Mouse (Mus musculus) heart, adult 2 months (tissue): ENCODE data around the gene Rps6ka5. TPM values are rescaled to one million over a fixed set of nuclear protein-coding genes. Genes with fewer than 3 reads are reported as not detected.

ENCODE experiments used
- DNase-seq, 2 experiments: peaks; one replicate each; pipeline ENCODE4 v3.0.0; 2021
- H3K27ac ChIP-seq: fragments of 200-600 bp; 2 replicates; pipeline ENCODE4 v1.8.1; 2022
- H3K27me3 ChIP-seq: fragments of 200-500 bp; 2 replicates; pipeline ENCODE4 v1.6.1; 2012; ENCODE audit warnings: mild to moderate bottlenecking, low read length, inconsistent platforms, mixed read lengths; ENCODE audit not compliant: control insufficient read depth, insufficient read depth
- H3K36me3 ChIP-seq: fragments of 200-500 bp; 2 replicates; pipeline ENCODE4 v1.6.1; 2012; ENCODE audit warnings: low read length, inconsistent platforms; ENCODE audit not compliant: control insufficient read depth, insufficient read depth
- H3K4me1 ChIP-seq: fragments of 200-500 bp; 2 replicates; pipeline ENCODE4 v1.6.1; 2011; ENCODE audit warnings: low read length; ENCODE audit not compliant: control insufficient read depth, insufficient read depth
- H3K4me3 ChIP-seq: fragments of 200-600 bp; 2 replicates; pipeline ENCODE4 v1.8.1; 2022
- H3K79me2 ChIP-seq: fragments of 200-500 bp; replicated peaks from 2 replicates; pipeline ENCODE4 v1.6.1; 2012; ENCODE audit warnings: mild to moderate bottlenecking, inconsistent platforms, low read length, moderate library complexity, mixed read lengths; ENCODE audit not compliant: control insufficient read depth, insufficient read depth
- H3K9ac ChIP-seq: fragments of 200-500 bp; 2 replicates; pipeline ENCODE4 v1.6.1; 2012; ENCODE audit warnings: low read depth, mild to moderate bottlenecking, control low read depth, inconsistent platforms, low read length, mixed read lengths
- CTCF ChIP-seq: fragments of 200-600 bp; IDR thresholded peaks from 2 replicates; pipeline ENCODE4 v1.8.1; 2022; ENCODE audit warnings: antibody characterized with exemption, mild to moderate bottlenecking, moderate library complexity
- EP300 ChIP-seq: fragments of 200-500 bp; IDR thresholded peaks from 2 replicates; pipeline ENCODE4 v1.6.1; 2011; ENCODE audit warnings: low read depth, low read length, control low read depth; ENCODE audit not compliant: insufficient read depth
- POLR2A ChIP-seq: fragments of 200-500 bp; IDR thresholded peaks from 2 replicates; pipeline ENCODE4 v1.6.1; 2011; ENCODE audit warnings: mild to moderate bottlenecking, low read depth, low read length, control low read depth; ENCODE audit not compliant: insufficient read depth
- WGBS: fragments of 180-500 bp; shearing (Covaris S2); methylation state at CpG from one replicate; pipeline ENCODE4 v1.1.7; 2018; 5-methylcytosine and 5-hydroxymethylcytosine counted together
- intact Hi-C: fragments of 180-260 bp; cut with DNase I; formaldehyde crosslinking; loops from one replicate; pipeline ENCODE4 v1.15.1; 2025
- polyA plus RNA-seq: library from polyadenylated mRNA; depleted of rRNA; stranded (reverse); fragments of >200 nt; gene quantifications from 2 replicates; pipeline ENCODE4 v1.2.3, GENCODE M21; 2012
- total RNA-seq, 2 experiments: library from RNA; stranded (reverse); gene quantifications; 2 replicates each; pipeline ENCODE4 v1.2.3; 2021

Gene Rps6ka5
- total and polyA plus RNA-seq, 3 experiments = 2.1 to 13.5 (median 10.8) TPM

DNA sequence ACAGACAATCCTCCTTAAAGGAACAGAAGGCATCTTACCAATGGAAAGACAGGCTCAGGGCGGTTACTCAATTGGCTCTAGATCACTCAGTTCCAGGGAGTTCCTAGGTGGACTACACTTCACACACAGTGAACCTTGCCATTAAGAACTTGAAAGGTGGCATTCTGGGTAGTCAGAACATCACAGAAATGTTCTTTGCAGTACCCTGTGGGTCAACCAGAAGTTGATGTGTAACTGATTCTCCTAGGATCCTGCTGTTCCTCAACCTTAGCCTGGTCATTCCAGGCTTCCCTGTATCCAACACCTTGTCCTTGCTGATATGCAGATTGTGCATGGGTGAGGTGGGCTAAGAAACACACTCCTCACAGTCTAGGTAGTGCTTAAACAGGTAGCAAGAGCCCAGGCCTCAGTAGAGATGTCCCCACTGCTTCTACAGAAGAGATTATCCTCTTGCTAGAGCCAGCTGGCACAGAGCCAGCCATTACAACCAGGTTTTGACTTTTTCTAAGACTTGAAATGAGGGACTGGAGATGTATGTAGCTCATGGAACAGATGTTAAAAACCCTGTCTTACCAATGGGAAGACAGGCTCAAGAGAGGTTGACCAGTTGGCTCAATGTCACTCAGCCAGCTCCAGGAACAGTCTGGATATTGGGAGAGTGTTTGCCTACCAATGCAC, 210.5 kb downstream of the Rps6ka5 start:
- Histone ChIP-seq H3K79me2 (peaks cover 15% of the 10 kb centered on the region), H3K27me3 (no peaks in the 10 kb centered on the region), H3K4me3 (no peak overlapping the region), H3K27ac (no peak overlapping the region), H3K36me3 (no peaks in the 10 kb centered on the region; the same call in 1 of the 2 replicates), H3K9ac (no peak overlapping the region), H3K4me1 (peaks cover 36% of the 10 kb centered on the region)
- DNase-seq = peak in 1 of 2 experiments; percentile 17
- intact Hi-C loops = no loop called here
- TF ChIP-seq EP300 (no peak), CTCF (no peak), POLR2A (no peak)
- 100% methylated on average over 1 of the region's 1 CpGs for WGBS

DNA sequence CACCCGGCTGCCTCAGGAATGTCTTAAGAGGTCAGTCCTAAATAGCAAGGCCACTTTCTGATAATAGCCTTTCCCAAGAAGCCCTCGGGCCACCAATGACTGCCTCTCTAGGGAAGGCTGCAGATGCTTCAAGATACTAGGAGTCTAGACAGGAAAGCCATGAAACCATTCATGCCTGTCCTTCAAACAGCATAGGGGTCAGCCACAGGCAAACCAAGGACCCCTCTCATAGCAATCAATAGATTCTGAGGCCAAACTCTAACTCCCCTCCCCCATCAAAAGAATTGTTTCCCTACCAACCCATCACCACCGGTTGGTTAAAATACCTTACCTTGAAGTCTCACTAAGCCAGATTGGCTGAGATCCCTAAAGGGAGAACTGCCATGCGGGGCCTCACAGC, 211.3 kb downstream of the Rps6ka5 start:
- H3K27ac ChIP-seq = no peak overlapping the region
- H3K9ac ChIP-seq = no peak overlapping the region
- H3K4me3 ChIP-seq = no peak overlapping the region
- 86% methylated on average over 4 of the region's 4 CpGs for WGBS
- no peaks in the 10 kb centered on the region for H3K27me3 ChIP-seq
- intact Hi-C loops = no loop called here
- TF ChIP-seq POLR2A (no peak), EP300 (no peak), CTCF (no peak)
- no peaks in the 10 kb centered on the region; the same call in 1 of the 2 replicates for H3K36me3 ChIP-seq
- peaks cover 34% of the 10 kb centered on the region for H3K4me1 ChIP-seq
- peak in 1 of 2 experiments; percentile 15 for DNase-seq
- peaks cover 20% of the 10 kb centered on the region for H3K79me2 ChIP-seq

DNA sequence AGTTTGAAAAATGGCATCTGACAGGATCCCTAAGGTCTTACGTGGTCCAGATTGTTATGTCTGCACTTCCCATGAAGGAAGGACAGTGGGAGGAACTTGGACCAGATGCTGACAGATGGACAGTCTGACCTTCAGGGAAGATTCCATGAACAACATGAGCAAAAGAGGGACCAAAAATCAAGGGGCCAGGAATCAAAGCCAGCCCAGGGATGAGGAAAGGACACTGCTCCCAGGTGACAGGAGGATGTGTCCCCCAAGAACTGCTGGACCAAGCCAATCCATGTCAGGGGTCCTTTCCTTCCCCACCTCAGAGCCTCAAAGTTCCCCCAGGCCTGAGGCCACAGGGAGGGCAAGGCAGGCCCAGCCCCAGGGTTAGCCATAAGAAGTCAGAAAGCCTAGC, 212.2 kb downstream of the Rps6ka5 start:
- Histone ChIP-seq H3K4me3 (no peak overlapping the region), H3K27me3 (no peaks in the 10 kb centered on the region), H3K36me3 (no peaks in the 10 kb centered on the region; the same call in 1 of the 2 replicates), H3K27ac (peak overlapping the region; percentile 38; the same call in 1 of the 2 replicates), H3K4me1 (peaks cover 38% of the 10 kb centered on the region), H3K9ac (no peak overlapping the region), H3K79me2 (peaks cover 22% of the 10 kb centered on the region)
- peak in 1 of 2 experiments; percentile 30 for DNase-seq
- no peak for TF ChIP-seq POLR2A
- no peak for TF ChIP-seq EP300
- TF ChIP-seq CTCF = no peak
- intact Hi-C loops = no loop called here
- whole genome bisulfite sequencing = 40% methylated on average over 1 of the region's 1 CpGs

DNA sequence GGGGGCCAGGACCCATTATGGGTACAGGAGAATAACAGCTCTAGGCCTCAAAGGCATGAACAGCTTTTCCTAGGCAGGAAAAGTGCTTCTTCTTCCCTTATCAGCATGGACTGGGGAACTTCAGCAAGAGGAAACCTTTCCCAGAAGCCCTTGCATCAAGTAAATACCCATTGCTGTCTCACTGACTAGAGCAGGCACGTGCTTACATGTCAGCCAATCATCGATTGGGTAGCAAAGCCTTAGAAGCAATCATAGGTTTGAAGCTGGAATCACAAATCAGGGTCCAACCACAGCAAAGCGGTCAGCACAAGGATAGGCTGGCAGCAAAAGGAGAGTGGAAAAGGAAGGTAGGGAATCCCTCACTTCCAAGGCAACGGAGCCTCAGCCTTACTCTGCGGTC, 213.7 kb downstream of the Rps6ka5 start:
- no peak for TF ChIP-seq POLR2A
- TF ChIP-seq CTCF = no peak
- no peak for TF ChIP-seq EP300
- WGBS = 81% methylated on average over 5 of the region's 5 CpGs
- Histone ChIP-seq H3K27ac (peak overlapping the region; percentile 68), H3K36me3 (no peaks in the 10 kb centered on the region; the same call in 1 of the 2 replicates), H3K79me2 (peaks cover 20% of the 10 kb centered on the region), H3K9ac (no peak overlapping the region), H3K27me3 (no peaks in the 10 kb centered on the region), H3K4me1 (peaks cover 28% of the 10 kb centered on the region), H3K4me3 (no peak overlapping the region)
- DNase-seq = no peak
- intact Hi-C loops = no loop called here

DNA sequence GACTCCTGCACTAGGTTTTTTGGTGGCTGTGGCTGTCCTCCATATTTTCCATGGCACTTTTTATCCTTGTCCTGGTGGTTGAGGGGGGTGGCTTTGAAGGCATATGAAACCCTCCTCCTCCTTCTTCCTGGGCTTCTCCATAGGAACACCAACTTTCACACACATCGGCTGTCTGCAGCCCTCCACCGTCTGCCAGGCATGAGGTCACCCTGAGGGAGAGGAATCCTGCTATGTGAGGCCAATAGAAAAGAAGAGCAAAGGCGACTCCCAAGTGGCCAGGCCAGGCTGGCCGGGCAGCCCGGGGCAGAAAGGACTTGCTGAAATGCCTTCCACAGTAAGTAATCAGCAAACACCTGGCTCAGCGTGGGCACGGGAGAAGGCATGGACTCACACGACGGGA, 214.1 kb downstream of the Rps6ka5 start:
- intact Hi-C loops = no loop called here
- H3K4me3 ChIP-seq = no peak overlapping the region
- peaks cover 20% of the 10 kb centered on the region for H3K79me2 ChIP-seq
- no peak overlapping the region for H3K9ac ChIP-seq
- peaks cover 30% of the 10 kb centered on the region for H3K4me1 ChIP-seq
- H3K27me3 ChIP-seq = no peaks in the 10 kb centered on the region
- H3K36me3 ChIP-seq = no peaks in the 10 kb centered on the region; the same call in 1 of the 2 replicates
- H3K27ac ChIP-seq = peak overlapping the region; percentile 68
- TF ChIP-seq EP300 (no peak), CTCF (no peak), POLR2A (no peak)
- peak; percentile 48 to 70 for DNase-seq
- 46% methylated on average over 9 of the region's 9 CpGs for WGBS

- peak in 1 of 2 experiments; percentile 15 for DNase-seq
- Histone ChIP-seq H3K27ac (peak overlapping the region; percentile 67), H3K27me3 (no peaks in the 10 kb centered on the region), H3K9ac (no peak overlapping the region), H3K4me3 (no peak overlapping the region), H3K79me2 (peaks cover 13% of the 10 kb centered on the region), H3K36me3 (no peaks in the 10 kb centered on the region; the same call in 1 of the 2 replicates), H3K4me1 (peaks cover 22% of the 10 kb centered on the region)
- 84% methylated on average over 9 of the region's 9 CpGs for WGBS
- intact Hi-C loops = no loop called here
- no peak for TF ChIP-seq EP300
- TF ChIP-seq POLR2A = no peak
- no peak for TF ChIP-seq CTCF
Observed at GRCm38 (mm10) chr12:100509615-100510282, 217.0 kb downstream of the Rps6ka5 start.
